Mouse (Mus musculus): ENCODE measurements around the gene Gm10226.

GRCm38 (mm10) chr17:21733529-21734031, 41.9 kb downstream of the Gm10226 start:
- no peak for TF ChIP-seq ZNF384 (IDR thresholded peaks at IDR 0.05; ENCODE audit: low read depth, low read length)
- TF ChIP-seq MAFK (IDR thresholded peaks at IDR 0.05; ENCODE audit: insufficient read depth, low read depth, low read length): no peak
- peak; percentile 47; the same call in 1 of the 2 replicates for TF ChIP-seq HCFC1 (IDR thresholded peaks at IDR 0.05; ENCODE audit: borderline replicate concordance, insufficient read depth, low read length)
- TF ChIP-seq ZC3H11A (IDR thresholded peaks at IDR 0.05; ENCODE audit: borderline replicate concordance, low read depth, low read length): no peak
- TF ChIP-seq CHD2 (IDR thresholded peaks at IDR 0.05; ENCODE audit: low read depth, low read length): no peak
